Mouse (Mus musculus) stomach, postnatal 0 days (tissue): Measurements from ENCODE around the gene Plcd3.

Experiments
- CTCF ChIP-seq: IDR thresholded peaks from 2 replicates; pipeline ENCODE4 v1.5.1; 2016; ENCODE audit warnings: antibody characterized with exemption, low read depth, mild to moderate bottlenecking, moderate library complexity
- EP300 ChIP-seq: optimal IDR thresholded peaks from 2 replicates; pipeline ENCODE3; 2016; ENCODE audit warnings: antibody characterized with exemption

DNA sequence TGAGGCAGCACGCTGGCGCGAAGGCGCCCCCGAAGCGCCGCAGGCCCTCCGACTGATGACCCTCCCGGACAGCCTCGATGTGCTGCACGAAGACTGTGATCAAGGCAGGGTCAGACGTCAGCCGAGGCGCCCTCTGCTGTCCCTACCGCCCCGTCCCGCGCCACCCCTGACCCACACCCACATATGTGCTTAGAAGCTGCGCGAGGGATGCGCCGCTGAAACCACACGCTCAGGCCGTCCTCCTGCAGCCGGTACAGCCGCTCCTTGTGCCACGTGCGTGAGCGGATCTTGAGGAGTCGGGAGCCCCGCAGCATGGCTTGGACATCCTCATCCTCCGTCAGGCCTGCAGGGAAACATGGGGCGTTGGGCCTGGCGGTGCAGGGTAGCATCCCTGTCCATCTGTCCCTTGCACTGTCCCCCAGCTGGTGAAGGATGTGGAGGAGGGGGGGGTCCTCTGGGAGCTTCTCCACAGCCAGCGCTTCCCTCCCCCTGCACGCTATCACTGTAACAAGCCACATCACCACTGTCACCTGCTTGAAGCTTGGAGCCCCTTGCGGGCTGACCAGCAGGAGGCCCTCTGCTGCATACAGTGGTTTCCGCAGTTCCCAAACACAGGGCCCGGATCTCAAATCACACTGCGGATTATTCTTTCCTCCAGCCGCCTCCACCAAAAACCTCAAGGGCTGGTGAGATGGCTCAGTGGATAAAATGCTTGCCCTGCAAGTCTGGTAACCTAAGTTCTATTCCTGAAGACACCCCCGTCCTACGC is 21.0 kb downstream of the Plcd3 start:
- TF ChIP-seq EP300 (no peak), CTCF (peak; percentile 60)
